Mouse (Mus musculus) neural tube, embryonic 12.5 days (tissue): Measurements from ENCODE around the gene Ccdc40. TPM values are rescaled to one million over a fixed set of nuclear protein-coding genes. Genes with fewer than 3 reads are reported as not detected.

Experiments
- ATAC-seq: fragments of 200-750 bp; cut with Nextera tagmentation; 2 replicates; pipeline ENCODE4 v1.8.0; 2017; ENCODE audit warnings: low read depth, mild to moderate bottlenecking, moderate TSS enrichment, moderate library complexity; ENCODE audit not compliant: low FRiP score
- H3K27ac ChIP-seq: fragments of 300-500 bp; sonication (generic); 2 replicates; pipeline ENCODE4 v1.5.1; 2016
- H3K27me3 ChIP-seq: fragments of 300-500 bp; sonication (generic); replicated peaks from 2 replicates; pipeline ENCODE4 v1.6.1; 2016; ENCODE audit warnings: mild to moderate bottlenecking
- H3K36me3 ChIP-seq: fragments of 300-500 bp; sonication (generic); 2 replicates; pipeline ENCODE4 v1.6.1; 2016; ENCODE audit warnings: mild to moderate bottlenecking
- H3K4me1 ChIP-seq: fragments of 300-500 bp; sonication (generic); 2 replicates; pipeline ENCODE4 v1.6.1; 2016
- H3K4me2 ChIP-seq: fragments of 300-500 bp; sonication (generic); replicated peaks from 2 replicates; pipeline ENCODE4 v1.6.1; 2016; ENCODE audit warnings: mild to moderate bottlenecking
- H3K4me3 ChIP-seq: fragments of 300-500 bp; sonication (generic); 2 replicates; pipeline ENCODE4 v1.5.1; 2016
- H3K9ac ChIP-seq: fragments of 300-500 bp; sonication (generic); 2 replicates; pipeline ENCODE4 v1.6.1; 2016; ENCODE audit warnings: mild to moderate bottlenecking
- H3K9me3 ChIP-seq: fragments of 300-500 bp; sonication (generic); 2 replicates; pipeline ENCODE4 v1.6.1; 2016; ENCODE audit warnings: mild to moderate bottlenecking
- WGBS: fragments of 180-500 bp; shearing (Covaris S2); methylation state at CpG from one replicate; pipeline ENCODE4 v1.1.7; 2016; 5-methylcytosine and 5-hydroxymethylcytosine counted together
- polyA plus RNA-seq: library from polyadenylated mRNA; unstranded; fragments of >200 nt; fragmentation: Nextera tagmentation; extraction: Ambion mirVana; gene quantifications from 2 replicates; pipeline ENCODE4 v1.2.1, GENCODE M21; 2016

Gene Ccdc40
- polyA plus RNA-seq, 1 experiment from 2014 or later: 18.0 TPM

GRCm38 (mm10) chr11:119192176-119192575, 36.2 kb upstream of the Ccdc40 start:
- H3K4me3 ChIP-seq: no peak overlapping the region
- H3K27me3 ChIP-seq: no peaks in the 10 kb centered on the region
- H3K9ac ChIP-seq: no peak overlapping the region
- H3K4me2 ChIP-seq: no peak overlapping the region
- no peak for ATAC-seq
- peaks cover 37% of the 10 kb centered on the region for H3K4me1 ChIP-seq
- H3K9me3 ChIP-seq: no peaks in the 10 kb centered on the region
- H3K27ac ChIP-seq: no peak overlapping the region
- no peaks in the 10 kb centered on the region; the same call in 1 of the 2 replicates for H3K36me3 ChIP-seq
- WGBS: 89% methylated on average over 5 of the region's 5 CpGs

- H3K4me2 ChIP-seq: no peak overlapping the region
- H3K27me3 ChIP-seq: no peaks in the 10 kb centered on the region
- no peak overlapping the region for H3K9ac ChIP-seq
- no peak overlapping the region for H3K4me3 ChIP-seq
- peaks cover under 1% of the 10 kb centered on the region; the same call in 1 of the 2 replicates for H3K36me3 ChIP-seq
- ATAC-seq: no peak
- 93% methylated on average over 9 of the region's 9 CpGs for WGBS
- H3K4me1 ChIP-seq: peaks cover 34% of the 10 kb centered on the region
- H3K9me3 ChIP-seq: no peaks in the 10 kb centered on the region
- H3K27ac ChIP-seq: no peak overlapping the region
Observed at GRCm38 (mm10) chr11:119192605-119193004, 35.8 kb upstream of the Ccdc40 start.

GRCm38 (mm10) chr11:119197618-119198563, 30.5 kb upstream of the Ccdc40 start:
- peaks cover 24% of the 10 kb centered on the region; the same call in 1 of the 2 replicates for H3K36me3 ChIP-seq
- H3K4me1 ChIP-seq: peaks cover 9% of the 10 kb centered on the region; the same call in 1 of the 2 replicates
- ATAC-seq: no peak
- no peaks in the 10 kb centered on the region for H3K27me3 ChIP-seq
- WGBS: 85% methylated on average over 18 of the region's 18 CpGs
- no peak overlapping the region for H3K27ac ChIP-seq
- H3K4me3 ChIP-seq: no peak overlapping the region
- H3K9me3 ChIP-seq: no peaks in the 10 kb centered on the region
- H3K4me2 ChIP-seq: no peak overlapping the region
- H3K9ac ChIP-seq: no peak overlapping the region

- Histone ChIP-seq H3K9ac (no peak overlapping the region), H3K9me3 (no peaks in the 10 kb centered on the region), H3K27me3 (no peaks in the 10 kb centered on the region), H3K4me3 (no peak overlapping the region), H3K4me2 (no peak overlapping the region), H3K36me3 (peaks cover 26% of the 10 kb centered on the region; the same call in 1 of the 2 replicates), H3K4me1 (peaks cover 9% of the 10 kb centered on the region; the same call in 1 of the 2 replicates), H3K27ac (0 out of 2 replicates have a peak overlapping the region, but pooled peaks have one; percentile 7)
- WGBS: 64% methylated on average over 26 of the region's 26 CpGs
- no peak for ATAC-seq
Observed at GRCm38 (mm10) chr11:119198564-119199232, 29.7 kb upstream of the Ccdc40 start.

- 88% methylated on average over 4 of the region's 4 CpGs for WGBS
- peaks cover 32% of the 10 kb centered on the region; the same call in 1 of the 2 replicates for H3K36me3 ChIP-seq
- H3K9ac ChIP-seq: no peak overlapping the region
- no peaks in the 10 kb centered on the region for H3K27me3 ChIP-seq
- no peak overlapping the region for H3K4me3 ChIP-seq
- H3K4me1 ChIP-seq: peaks cover 9% of the 10 kb centered on the region; the same call in 1 of the 2 replicates
- ATAC-seq: no peak
- no peak overlapping the region for H3K4me2 ChIP-seq
- no peak overlapping the region for H3K27ac ChIP-seq
- no peaks in the 10 kb centered on the region for H3K9me3 ChIP-seq
Observed at GRCm38 (mm10) chr11:119199233-119199601, 29.2 kb upstream of the Ccdc40 start.

GRCm38 (mm10) chr11:119203423-119203822, 24.9 kb upstream of the Ccdc40 start:
- Histone ChIP-seq H3K27ac (no peak overlapping the region), H3K27me3 (no peaks in the 10 kb centered on the region), H3K4me3 (no peak overlapping the region), H3K36me3 (peaks cover 57% of the 10 kb centered on the region), H3K4me2 (no peak overlapping the region), H3K9ac (no peak overlapping the region), H3K9me3 (no peaks in the 10 kb centered on the region), H3K4me1 (peaks cover 6% of the 10 kb centered on the region)
- 47% methylated on average over 5 of the region's 5 CpGs for WGBS
- no peak for ATAC-seq

GRCm38 (mm10) chr11:119205738-119206137, 22.6 kb upstream of the Ccdc40 start:
- H3K36me3 ChIP-seq: peaks cover 68% of the 10 kb centered on the region
- no peak overlapping the region for H3K27ac ChIP-seq
- peaks cover 6% of the 10 kb centered on the region; the same call in 1 of the 2 replicates for H3K4me1 ChIP-seq
- H3K4me3 ChIP-seq: no peak overlapping the region
- no peaks in the 10 kb centered on the region for H3K9me3 ChIP-seq
- no peak for ATAC-seq
- no peak overlapping the region for H3K4me2 ChIP-seq
- no peak overlapping the region for H3K9ac ChIP-seq
- 88% methylated on average over 10 of the region's 10 CpGs for WGBS
- H3K27me3 ChIP-seq: no peaks in the 10 kb centered on the region

- Histone ChIP-seq H3K27ac (no peak overlapping the region), H3K9ac (no peak overlapping the region), H3K36me3 (peaks cover 68% of the 10 kb centered on the region), H3K9me3 (no peaks in the 10 kb centered on the region), H3K4me2 (no peak overlapping the region), H3K27me3 (no peaks in the 10 kb centered on the region), H3K4me3 (no peak overlapping the region), H3K4me1 (peaks cover 6% of the 10 kb centered on the region; the same call in 1 of the 2 replicates)
- 44% methylated on average over 5 of the region's 5 CpGs for WGBS
- no peak for ATAC-seq
Observed at GRCm38 (mm10) chr11:119206562-119206961, 21.8 kb upstream of the Ccdc40 start.

- Histone ChIP-seq H3K27me3 (no peaks in the 10 kb centered on the region), H3K9ac (no peak overlapping the region), H3K36me3 (peaks cover 63% of the 10 kb centered on the region), H3K4me2 (no peak overlapping the region), H3K4me3 (no peak overlapping the region), H3K27ac (no peak overlapping the region), H3K4me1 (peaks cover 6% of the 10 kb centered on the region; the same call in 1 of the 2 replicates), H3K9me3 (no peaks in the 10 kb centered on the region)
- ATAC-seq: no peak
- WGBS: 71% methylated on average over 6 of the region's 6 CpGs
Observed at GRCm38 (mm10) chr11:119207986-119208385, 20.4 kb upstream of the Ccdc40 start.

- H3K36me3 ChIP-seq: peaks cover 59% of the 10 kb centered on the region
- no peak overlapping the region for H3K9ac ChIP-seq
- H3K4me3 ChIP-seq: no peak overlapping the region
- H3K27ac ChIP-seq: no peak overlapping the region
- no peak for ATAC-seq
- 96% methylated on average over 20 of the region's 20 CpGs for WGBS
- no peak overlapping the region for H3K4me2 ChIP-seq
- no peaks in the 10 kb centered on the region for H3K9me3 ChIP-seq
- H3K4me1 ChIP-seq: peaks cover 15% of the 10 kb centered on the region
- H3K27me3 ChIP-seq: no peaks in the 10 kb centered on the region
Observed at GRCm38 (mm10) chr11:119208870-119209370, 19.5 kb upstream of the Ccdc40 start.

- WGBS: 84% methylated on average over 10 of the region's 10 CpGs
- ATAC-seq: no peak
- Histone ChIP-seq H3K4me1 (peaks cover 19% of the 10 kb centered on the region), H3K4me3 (no peak overlapping the region), H3K36me3 (peaks cover 53% of the 10 kb centered on the region), H3K9ac (no peak overlapping the region), H3K9me3 (no peaks in the 10 kb centered on the region), H3K27me3 (no peaks in the 10 kb centered on the region), H3K4me2 (no peak overlapping the region), H3K27ac (no peak overlapping the region)
Observed at GRCm38 (mm10) chr11:119209371-119210025, 18.9 kb upstream of the Ccdc40 start.
